Mouse (Mus musculus) E14TG2a.4 (cell line): ENCODE measurements around the gene Rnf19b.

Experiments used
- CTCF ChIP-seq: conservative IDR thresholded peaks from 2 replicates; pipeline ENCODE4 v1.5.1; 2014; ENCODE audit warnings: low read length
- POU5F1 ChIP-seq: IDR thresholded peaks from 2 replicates; pipeline ENCODE4 v1.6.1; 2014; ENCODE audit warnings: low read length, borderline replicate concordance

DNA sequence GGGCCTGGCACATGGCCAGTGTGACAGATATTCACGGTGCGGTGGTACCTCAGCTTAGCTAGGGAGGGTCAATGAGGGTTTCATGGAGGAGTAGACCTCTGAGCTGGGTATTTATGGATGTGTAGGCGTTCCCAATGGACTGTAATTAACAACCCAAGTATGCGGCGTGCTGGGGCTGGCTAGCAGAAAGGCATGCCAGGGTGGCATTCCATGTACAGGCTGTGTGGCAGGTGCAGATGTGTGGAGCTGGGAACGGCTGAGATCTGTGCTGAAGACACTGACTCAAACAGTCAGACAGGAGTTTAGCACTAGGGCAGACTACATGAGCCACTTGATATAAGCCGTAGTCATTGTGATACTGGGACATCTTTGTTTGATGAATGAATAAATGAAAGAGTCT is 50.6 kb downstream of the Rnf19b start:
- TF ChIP-seq CTCF (no peak), POU5F1 (no peak)
